Mouse (Mus musculus) embryo, embryonic 10.5 days (tissue): ENCODE results near the gene Dclk3.

Source experiments
- DNase-seq: peaks from one replicate; pipeline ENCODE4 v3.0.0-alpha.2; 2015; ENCODE audit warnings: low spot score

The Dclk3 gene

DNA sequence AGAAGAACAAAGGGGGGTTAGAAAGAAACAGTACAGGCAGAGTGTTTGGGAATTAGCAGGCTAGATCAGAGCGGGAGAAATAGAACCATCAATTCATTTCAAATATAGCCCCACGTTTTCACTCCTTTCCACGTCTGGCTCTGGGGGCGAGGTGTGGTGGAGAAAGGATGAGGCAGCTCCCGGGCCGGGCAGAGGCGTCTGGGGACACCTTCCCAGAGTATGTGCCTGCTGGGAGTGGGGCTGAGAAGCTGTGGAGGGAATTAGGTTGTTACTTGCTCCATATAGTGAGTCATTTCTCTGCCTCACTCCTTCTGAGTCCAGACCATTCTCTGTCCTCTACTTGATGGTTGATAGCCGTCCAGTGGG lies 938 bp downstream of the Dclk3 start:
- no peak for DNase-seq

DNA sequence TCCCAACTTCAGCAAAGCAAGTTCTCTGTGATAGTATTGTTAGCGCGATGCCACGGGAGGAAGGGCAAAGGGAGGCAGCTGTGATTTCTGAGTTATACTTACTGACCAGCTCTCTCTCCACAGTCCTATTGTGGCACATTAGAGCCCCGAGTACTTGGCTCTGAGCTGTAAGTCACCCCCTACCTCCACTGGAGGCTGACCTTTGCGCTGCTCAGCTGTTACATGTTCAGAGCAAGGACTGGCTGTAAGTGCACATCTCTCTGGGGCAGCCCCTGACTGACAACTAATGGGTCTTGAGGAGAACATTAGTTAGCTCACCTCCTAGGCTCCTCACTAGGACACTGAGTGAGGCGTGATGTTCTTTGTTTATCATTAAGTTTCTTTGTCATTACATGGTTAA lies 1.6 kb downstream of the Dclk3 start:
- no peak for DNase-seq

DNA sequence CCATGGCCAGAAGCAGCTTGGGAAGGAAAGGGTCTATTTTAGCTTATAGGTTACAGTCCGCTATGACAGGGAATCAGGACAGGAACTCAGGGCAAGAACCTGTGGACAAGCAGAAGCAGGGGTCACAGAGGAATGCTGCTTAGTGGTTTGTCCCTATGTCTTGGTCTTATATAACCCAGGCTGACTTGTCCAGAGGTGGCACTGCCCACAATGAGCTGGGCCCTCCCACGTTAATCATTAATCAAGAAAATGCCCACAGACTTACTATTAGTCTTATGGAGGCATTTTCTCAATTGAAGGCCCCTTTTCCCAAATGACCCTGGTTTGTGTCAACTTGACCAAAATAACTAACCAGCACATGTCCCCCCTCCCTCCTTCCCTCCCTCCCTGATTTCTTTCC lies 2.3 kb downstream of the Dclk3 start:
- no peak for DNase-seq

DNA sequence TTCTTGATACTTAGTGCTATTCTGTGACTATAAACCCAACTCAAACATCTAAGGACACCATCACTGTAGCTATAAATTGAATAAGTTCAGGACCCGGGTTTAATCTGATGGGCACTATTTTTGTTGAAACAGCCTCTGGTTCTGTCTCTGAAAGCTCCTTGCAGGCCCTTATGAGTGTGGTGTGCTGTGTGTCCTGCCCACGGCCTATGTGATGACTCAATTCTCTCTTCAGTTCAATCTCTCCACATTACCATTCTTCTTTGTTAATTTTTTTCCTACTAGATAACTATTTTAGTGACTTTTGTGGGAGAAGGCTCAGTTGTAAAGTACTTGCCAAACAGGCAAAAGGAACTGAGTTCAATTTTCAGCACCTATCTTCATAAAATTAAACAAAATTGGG lies 7.3 kb downstream of the Dclk3 start:
- DNase-seq, result no peak

DNA sequence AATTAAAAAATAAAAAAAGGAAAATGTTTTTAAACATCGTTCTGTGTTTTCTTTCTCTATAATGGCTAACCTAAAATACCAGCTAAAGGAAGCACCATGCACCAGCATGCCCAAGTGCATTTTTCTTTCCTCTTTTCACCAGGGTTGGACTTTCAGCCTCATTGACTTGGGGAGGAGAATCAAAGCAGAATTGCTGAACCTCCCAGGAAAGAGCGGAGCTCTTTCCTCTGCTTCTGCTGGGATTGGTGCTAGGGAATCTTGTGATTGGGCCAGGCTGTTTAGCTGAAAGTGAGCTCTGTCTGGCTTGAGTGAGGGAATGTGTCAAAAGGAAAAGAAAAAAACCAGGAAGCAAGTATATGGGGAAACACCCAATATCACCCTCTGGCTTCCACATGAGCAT lies 10.1 kb downstream of the Dclk3 start:
- DNase-seq, result no peak

DNA sequence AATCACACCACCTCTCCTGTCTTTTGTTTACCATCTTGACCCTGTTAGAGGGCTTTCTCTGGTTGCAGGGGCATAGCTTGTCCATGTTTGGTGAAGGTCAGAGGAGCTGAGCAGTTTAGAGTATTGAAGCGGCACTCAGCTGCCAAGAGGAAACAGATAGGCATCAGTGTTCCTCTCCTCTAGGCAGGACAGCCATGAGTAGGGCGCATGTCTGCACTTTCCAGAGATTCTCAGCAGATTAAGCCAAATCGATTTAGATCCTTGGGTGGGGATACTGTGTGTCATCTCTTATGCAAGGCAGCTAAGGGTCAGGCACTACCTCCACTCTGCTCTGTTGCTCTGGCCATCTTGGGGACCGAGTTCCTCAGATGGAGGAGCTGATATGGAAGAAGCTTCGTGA lies 11.0 kb downstream of the Dclk3 start:
- DNase-seq, result no peak

DNA sequence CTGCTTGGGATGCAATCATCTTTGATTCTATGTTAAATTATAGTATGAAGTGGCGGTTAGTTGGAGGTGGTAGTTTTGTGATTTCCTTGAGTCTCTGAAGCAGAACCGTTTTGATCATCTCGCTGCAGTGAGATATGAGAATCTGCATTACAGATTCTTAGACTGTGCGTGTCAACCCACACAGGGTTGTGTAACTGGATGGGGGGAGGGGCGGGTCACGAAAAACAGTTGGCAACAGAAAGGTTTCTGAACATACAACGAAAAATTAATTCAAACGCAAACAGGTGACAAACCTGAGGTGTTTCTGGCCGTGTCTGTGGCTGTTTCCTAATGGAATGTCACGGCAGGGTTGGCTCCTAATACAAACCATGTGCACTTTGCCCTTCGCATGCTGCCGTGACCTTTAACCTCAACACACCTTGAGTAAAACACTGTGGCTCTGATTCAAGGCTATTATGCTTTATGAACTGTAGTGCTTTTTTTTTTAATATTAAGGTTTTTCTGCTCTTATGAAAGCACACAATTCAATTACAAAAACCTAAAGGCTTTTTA lies 12.0 kb downstream of the Dclk3 start:
- DNase-seq, result no peak

DNA sequence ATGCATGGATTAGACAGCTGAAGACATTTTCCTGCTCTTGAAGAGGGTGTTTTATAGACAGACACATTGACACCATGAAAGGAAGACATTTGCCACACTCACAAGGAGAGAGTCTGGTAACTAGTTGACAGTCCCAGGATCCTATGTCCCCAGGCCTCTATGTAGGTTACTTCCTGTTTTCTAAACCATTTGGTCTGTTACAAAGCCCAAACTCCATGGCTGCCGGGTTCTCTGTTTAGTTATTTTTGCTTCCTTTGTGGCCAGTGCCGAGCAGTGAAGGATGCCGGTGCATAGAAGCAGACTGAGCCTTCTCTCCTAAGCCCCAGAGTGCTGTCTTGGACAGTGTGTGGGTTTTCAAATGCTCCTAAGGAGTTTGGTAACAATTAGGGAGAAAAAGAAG lies 15.0 kb downstream of the Dclk3 start:
- no peak for DNase-seq

DNA sequence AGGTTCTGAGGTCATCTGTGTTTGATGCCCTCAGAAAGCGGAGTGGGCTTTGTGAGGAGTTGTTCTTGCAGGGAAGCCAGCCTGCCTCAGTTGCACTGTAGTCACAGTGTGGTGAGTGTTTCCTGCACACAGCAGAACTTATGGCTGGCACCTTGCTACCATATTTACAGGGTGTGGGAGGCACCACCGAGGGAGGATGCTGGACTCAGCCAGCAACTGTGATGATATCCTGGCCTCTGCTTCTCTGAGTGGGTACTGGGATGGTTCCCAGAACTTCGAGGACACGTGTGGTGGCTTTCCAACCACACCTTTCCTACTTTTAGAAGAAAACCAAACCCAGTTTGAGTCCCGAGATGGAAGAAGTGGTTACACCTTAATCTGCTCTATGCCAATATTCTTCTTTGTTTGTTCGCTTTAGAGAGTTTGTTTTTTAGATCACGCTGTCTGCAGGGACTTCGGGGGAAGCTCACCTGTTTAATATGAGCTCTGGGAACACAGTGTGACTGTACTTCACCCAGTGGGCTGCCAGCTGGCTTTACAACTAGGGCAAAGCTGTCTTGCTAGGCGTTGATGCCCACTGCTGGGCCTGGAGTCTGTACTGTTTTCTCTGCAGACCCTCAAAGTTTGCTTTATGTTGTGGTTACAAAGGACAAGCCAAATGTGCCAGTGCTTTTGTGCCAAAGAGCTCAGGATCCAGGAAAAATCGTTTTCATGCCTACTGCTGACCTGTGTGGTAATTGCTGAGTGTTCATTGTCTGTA lies 18.5 kb downstream of the Dclk3 start:
- DNase-seq, result no peak

DNA sequence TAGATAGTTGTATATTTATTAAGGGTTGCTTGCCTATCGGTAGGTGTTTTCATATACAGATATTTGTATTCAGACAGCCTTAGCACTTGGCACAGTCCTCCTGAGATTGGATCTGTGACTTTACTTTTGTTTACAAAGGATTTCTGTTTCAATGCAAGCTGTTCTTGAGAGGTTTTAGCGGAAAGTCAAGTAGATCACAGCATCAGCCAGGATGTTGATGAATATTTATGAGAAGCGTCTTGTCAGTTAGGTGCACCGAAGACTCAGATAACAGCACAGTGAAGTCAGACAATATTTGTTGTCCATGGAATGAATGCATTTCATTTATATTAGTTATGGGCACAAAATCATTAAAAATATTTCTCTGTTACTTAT lies 19.0 kb downstream of the Dclk3 start:
- no peak for DNase-seq

DNA sequence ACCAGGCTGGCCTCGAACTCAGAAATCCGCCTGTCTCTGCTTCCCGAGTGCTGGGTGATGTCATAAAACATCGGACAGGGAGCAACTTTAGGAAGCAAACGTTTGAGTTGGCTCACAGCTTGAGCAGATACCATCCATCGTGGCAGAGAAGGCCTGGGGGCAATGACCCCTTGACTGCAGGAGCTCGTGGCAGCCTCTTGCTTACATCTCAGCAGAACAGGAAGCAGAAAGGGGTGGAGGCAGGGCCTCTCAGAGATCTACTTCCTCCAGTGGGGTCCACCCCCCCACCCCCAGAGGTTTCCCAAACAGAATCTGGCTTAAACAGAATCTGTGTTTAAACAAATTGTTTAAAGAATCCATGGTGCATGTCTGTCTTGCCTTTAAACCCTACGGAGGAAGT lies 20.6 kb downstream of the Dclk3 start:
- no peak for DNase-seq

DNA sequence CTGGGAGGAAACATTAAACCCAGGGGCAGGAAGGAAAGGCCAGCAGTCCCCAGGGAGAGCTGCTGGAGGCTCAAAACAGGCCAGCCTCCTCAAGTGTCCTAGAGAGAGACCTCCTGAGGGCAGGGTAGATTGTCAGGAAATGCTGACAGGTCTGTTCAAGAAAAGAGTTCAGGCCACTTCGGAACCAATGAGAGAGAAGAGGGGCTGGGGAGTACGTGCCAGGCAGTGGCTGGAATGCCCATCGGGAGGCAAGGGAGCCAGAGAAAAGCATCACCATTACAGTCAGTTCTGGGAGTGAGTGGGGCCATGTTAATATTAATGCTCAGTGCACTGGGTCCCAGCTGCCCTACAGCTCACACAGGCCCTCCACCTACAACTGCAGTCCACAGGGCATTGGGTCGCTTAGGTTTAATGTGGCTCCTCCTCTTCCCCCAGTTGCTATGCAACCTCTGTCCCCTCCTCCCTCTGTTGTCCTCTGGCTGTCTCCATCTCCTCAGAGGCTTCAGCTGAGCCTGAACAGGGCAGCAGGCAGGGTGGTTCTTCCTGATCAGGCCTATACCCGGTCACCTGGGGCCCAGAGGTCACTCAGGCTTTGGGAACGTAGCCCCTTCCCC lies 21.4 kb downstream of the Dclk3 start:
- peak; percentile 80 for DNase-seq

DNA sequence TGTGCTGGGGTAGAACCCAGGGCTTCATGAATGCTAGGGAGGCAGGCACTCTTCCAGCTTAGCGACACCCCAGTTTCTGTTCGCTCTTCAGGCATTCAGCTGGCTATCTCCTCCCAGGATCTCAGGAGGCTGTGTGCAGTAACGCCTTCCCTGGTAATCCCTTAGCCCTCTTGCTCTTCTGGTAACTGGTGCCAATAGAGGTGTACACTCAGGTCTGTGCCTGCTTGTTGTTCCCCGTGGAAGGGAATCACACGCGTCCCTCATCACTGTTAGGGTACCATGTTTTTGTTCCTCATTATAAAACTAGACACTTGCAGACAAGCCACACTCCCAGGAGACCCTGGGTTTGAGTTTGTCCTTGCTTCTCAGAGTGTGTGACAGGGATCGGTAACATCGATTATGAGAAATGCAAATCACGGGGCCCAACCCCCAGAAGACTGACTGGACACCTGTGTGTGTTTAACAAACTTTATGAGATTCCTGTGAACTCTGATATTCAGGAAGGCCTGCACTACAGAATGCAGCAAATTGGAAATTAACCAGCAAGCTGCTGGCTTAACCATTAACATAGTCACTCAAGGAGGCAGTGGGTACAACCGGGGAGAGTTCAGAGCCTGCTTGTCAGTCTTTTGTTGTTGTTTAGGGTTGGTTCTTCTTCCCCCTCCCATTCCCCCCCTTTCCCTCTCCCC lies 22.7 kb downstream of the Dclk3 start:
- no peak for DNase-seq

DNA sequence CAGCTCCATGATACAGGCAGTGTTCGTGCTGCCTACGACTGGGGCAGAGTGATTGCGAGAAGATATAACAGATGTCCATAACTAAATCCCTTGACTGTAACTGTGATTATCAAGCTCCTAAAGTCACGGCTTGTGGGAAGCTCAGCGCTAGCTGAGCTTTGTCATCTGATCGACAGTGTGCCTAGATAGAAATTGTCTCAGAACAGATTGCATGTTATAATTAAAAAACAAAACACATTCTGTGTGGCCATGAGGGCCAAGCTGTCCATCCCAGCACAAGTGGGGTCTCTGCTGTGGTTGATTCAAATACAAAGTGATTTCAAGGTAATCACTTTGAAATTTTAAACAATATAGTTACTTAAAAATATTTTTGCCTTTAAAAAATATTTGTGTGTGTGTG lies 26.8 kb downstream of the Dclk3 start:
- no peak for DNase-seq

DNA sequence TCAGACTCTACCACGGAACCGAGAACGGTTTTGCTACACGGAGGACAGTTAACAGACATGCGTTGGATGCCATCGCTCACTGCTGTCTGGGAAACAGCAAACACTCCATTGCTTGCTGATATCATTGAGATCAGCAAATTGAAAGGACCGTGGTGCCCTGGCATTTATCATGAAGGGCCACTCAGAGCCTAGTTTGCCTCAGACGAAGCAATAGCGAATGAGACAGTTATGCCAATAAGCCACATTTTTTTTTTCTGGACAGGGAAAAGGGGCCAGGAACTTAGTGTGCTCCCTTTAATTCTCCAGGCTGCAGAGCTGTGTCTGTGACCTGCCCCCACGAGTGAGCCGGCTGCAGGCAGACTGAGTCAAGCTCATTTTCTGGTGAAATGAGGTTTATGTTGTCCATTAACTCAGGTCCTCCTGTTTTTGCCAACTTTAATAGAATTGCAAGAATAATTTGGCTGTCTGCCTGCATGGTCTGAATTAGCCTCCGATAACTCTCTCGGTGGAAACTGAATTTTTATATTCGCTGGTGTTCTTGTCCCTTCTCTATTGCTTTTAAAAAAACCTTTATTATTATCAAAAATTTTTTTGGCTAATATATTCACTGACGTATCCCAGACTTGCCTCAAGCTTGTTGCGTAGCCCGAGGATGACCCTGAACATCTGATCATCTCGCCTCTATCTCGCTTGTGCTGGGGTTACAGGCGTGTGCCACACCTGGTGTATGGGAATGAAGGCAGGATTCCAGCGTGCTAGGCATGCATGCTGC lies 35.0 kb downstream of the Dclk3 start:
- DNase-seq, result no peak

DNA sequence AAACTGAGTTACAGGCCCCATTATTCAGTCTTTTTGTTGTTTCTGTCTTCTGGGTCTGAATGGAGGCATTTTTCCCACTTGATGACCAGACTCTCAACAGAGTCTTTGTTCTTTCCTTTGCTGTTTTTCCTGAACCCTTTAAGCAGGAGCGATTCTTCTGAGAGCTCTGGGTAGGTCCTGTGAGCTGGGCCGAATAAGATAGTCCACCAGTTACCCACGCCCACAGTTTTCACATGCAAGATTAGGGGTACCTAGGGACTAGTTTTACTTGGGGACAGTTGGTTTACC lies 35.5 kb downstream of the Dclk3 start:
- peak; percentile 15 for DNase-seq

DNA sequence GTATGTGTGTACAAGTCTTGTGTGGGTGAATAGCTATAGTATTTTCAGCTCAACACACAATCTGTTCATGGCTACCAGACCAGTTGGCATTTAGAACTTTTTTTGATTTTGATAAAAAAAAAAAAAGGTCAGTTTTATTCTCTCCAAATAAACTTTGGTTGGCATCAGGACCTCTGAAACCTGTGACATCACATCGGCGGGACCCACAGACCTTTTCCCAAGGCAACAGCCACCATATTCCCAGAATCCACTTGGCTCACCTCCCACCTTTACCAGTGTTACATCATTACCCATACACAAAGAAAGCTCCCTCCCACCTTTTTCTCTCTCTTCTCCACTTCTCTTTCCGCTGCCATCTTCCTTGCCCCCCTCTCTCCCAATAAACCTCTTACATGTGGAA lies 36.4 kb downstream of the Dclk3 start:
- no peak for DNase-seq

DNA sequence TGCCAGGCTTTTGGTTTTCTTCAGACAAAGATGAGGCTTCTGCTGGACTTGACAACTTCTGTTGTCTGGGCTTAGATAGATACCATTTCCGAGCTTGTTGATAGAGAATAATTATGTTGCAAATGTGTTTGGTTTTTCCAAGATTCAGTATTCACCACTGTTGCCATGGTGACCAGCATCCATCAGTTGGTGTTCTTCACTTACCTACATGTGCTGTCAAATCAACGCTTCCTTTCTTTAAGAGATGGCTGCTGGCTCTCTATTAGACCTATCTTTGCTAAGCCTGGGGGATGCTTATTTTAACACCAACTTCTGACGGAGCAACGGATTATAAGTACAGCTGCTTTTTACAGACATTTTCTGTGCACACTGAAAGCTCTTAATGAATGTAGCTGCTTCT lies 37.1 kb downstream of the Dclk3 start:
- no peak for DNase-seq

DNA sequence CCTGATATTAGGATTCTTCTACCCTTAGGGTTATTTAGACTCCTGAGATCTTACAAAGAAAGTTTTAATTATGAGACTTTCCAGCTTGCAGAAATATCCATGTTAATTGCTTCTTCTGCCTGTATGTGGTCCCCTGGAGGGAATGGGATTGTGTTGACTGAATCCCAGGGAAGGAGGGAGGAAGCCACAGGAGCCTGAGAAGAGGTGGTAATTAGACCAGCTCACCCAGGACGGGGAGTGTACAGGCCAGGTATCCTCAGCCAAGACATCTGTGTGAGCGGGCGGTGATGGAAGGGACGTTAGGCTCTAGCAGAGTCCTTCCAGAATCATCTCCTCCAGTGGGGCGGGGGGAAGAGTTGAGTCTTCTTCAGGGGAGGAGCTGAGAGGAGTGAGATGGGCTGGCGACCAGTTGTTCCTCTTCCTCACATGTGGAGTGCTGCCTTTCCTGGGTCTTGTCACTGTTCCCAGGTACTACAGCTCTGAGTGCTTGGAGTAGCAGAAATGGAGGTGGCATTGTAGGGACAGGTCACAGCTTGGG lies 37.7 kb downstream of the Dclk3 start:
- DNase-seq, result no peak

DNA sequence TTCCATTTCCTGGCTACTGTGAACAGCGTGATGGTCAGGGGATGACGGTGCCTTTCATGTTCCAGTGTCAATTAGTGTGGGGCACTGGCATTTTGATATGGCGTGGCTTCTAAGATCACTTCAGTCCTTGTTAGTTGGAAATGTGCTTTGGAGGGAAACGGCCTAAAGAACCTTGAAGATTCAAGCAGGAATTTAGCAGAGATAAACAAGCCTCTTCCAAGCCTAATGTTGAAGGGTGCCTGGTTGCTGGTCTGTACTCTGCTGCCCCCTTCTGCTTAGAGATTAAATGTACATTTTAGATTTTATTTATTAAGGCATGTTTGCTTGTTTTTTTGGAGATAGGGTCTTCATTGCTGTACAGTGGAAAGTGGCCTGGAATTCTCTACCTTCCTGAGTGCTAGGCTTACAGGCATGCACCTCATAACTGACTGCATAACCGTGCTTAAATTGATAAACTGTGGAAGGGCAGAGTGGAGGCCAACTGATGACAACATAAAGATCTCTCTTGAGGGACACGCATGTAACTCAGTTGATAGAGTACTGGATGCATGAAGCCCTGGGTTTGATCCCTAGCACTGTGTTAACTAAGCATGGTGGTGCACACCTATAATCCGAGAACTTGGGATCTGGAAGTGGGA lies 40.1 kb downstream of the Dclk3 start:
- peak; percentile 76 for DNase-seq

DNA sequence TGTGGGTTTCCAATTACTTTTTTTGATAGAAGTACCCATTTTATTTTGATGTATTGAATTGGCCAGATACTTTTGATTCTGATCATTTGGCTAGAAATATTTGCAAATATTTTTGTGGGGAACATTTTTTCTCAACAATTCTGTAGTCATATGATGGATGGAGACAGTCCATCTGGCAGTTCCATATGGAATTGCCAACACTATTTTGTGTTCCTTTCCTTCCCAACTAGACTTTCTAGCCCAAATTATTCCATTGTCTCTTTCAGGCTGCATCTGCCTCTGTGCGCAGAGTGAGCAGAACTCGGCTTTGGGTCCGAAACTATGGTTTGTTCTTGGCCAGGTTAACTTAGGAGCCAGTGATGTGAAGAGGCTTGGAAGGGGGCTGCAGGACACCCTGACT lies 42.1 kb downstream of the Dclk3 start:
- DNase-seq, result no peak
